ENCODE assay signal across 8 mouse cellular contexts in the genomic region with DNA sequence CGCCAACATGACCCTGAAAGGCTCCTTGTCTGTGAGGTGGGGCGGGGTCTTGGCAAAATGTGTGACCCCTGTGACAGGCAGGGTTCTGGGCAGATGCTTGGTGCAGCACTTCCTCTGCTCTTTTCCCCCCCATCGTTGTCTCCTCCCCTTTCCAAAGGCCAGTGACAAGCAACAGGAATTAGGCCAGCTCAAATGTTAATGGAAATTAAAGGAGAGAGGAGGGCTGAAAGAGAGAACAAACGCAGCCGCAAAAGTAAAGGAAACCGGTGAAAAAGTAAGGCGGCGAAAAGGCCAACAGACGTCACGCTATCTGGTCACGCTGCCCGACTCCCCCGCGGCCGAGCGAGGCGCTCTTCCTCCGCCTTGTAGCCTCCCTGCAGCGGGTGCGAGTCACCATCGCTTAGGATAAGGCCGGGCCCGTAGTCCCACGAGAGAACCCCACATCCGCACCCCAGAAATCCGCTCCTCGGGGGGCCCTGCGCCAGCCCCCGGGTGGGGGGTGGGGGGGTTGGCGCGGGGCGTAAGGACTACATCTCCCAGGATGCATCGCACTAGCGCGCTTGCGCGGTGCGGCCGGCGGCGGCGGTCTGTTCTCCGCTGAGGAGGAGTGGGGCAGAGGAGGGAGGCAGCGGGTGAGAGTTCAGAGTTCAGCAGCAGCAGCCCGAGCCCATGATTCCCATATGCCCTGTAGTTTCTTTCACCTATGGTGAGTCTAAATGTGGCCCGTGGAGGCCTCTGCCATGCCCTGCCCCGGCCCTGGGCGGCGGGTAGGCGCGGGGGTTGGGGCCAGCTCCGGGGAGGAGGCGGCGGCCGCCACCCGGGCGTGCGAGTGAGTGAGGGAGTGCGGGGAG. TPM values are rescaled to one million over a fixed set of nuclear protein-coding genes. Genes with fewer than 3 reads are reported as not detected.
A peak's percentile ranks its signal among the peaks of the same experiment; 100 is the strongest.
DNase-seq lines count a peak whose midpoint lies in the region; ATAC-seq lines count a peak whose summit lies in the region.

A gene (plus strand): TSS at position 590 of the 851 bp plus-strand sequence.

- H3K4me2 ChIP-seq in hindbrain, embryonic 13.5 days: peak within 1 kb of the TSS; percentile 88

- peaks cover 21% of the 10 kb centered on the region for H3K4me1 ChIP-seq in hindbrain, embryonic 13.5 days (replicated peaks)

- peak; percentile 94 for ATAC-seq in hindbrain, embryonic 13.5 days (ENCODE audit: low FRiP score)

- peak; percentile 93 for DNase-seq in NIH3T3 (ENCODE audit: low read depth)
- peak; percentile 96 for DNase-seq in cerebellum, postnatal 10 days
- peak; percentile 87 for DNase-seq in frontal cortex, postnatal 14 days (ENCODE audit: low spot score in 2 of 2)
- DNase-seq in layer of hippocampus, postnatal 25 days (ENCODE audit: extremely low spot score in 1 of 2, low spot score in 1 of 2): peak; percentile 84 to 95
- DNase-seq in lung, postnatal 25 days (ENCODE audit: low spot score): peak; percentile 91
- peak; percentile 93 for DNase-seq in retina, embryonic 14.5 days (ENCODE audit: low spot score)
- DNase-seq in thymus, postnatal 4 days: peak; percentile 96

- no peaks in the 10 kb centered on the region for H3K9me3 ChIP-seq in hindbrain, embryonic 13.5 days

- H3K4me3 ChIP-seq in hindbrain, embryonic 13.5 days: peak within 1 kb of the TSS; percentile 96

- peak within 1 kb of the TSS; percentile 95 for H3K27ac ChIP-seq in hindbrain, embryonic 13.5 days

- no peaks in the 10 kb centered on the region for H3K36me3 ChIP-seq in hindbrain, embryonic 13.5 days

- H3K9ac ChIP-seq in hindbrain, embryonic 13.5 days: peak within 1 kb of the TSS; percentile 97

- WGBS in hindbrain, embryonic 13.5 days: under 1% methylated on average over 58 of the region's 59 CpGs

- H3K27me3 ChIP-seq in hindbrain, embryonic 13.5 days: no peaks in the 10 kb centered on the region

RNA-seq across cellular contexts. Expression of the gene that starts here (rescaled TPM):
- polyA plus RNA-seq in hindbrain, embryonic 13.5 days (2015; fragmentation: Nextera tagmentation; extraction: Ambion mirVana): 147 and 159 TPM in 2 replicates
- total RNA-seq in layer of hippocampus, postnatal 25 days (2021): 100 to 1,000 TPM; 346 to 351 TPM

Comparison
In these comparisons a context has a peak if more than half of its experiments do, and no peak if none do; other contexts are left out.
1. Peak in every context shown above with its lines: DNase-seq, ATAC-seq, H3K4me3 ChIP-seq and H3K27ac ChIP-seq.